14 mouse cellular contexts compared by ENCODE assay signal in the genomic region with DNA sequence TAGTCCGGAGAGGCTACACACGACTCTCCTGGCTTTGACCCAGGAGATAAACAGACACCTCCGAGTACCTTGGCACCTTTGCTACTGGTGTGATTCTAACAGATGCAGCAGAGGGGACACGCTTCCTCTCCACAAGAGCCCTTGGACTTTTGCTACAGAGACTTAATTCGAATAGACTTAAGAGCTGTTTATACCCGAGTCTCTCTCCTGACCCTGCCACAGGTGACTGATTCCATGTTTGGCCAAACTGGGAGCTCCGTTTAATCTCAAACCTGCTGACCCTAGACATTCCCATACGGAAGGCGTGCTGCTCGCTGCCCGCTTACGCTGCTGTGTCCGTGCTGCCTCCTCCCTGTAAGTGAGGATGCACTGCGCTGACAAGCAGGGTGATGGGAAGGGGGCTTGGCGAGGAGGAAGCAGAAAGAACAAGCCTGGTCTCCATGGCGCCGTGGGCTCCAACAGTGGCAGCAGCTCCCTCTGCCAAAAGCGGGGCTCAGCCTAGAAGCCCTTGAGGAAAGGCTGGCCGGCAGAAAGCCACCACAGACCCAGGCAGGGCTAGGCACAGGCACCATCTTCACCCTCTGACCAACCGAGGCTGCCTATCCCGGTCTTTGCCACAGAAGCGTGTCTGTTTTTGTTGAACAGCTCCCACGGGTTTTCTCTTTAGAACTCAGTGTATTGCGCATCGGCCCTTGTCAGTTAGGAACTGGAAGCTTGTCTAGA. TPM values are rescaled to one million over a fixed set of nuclear protein-coding genes. Genes with fewer than 3 reads are reported as not detected.
DNase-seq lines count a peak whose midpoint lies in the region; ATAC-seq lines count a peak whose summit lies in the region.
"Had no signal": no experiment of that assay in that cellular context is flagged by ENCODE, and none has a peak within 500 bp of the region (broad histone marks: within the 10 kb centered on the region; RNA-seq: fewer than 3 reads in every experiment).

No protein-coding gene starts in this region.

- DNase-seq in heart, embryonic 10.5 days (ENCODE audit: low spot score) = no peak
- DNase-seq in neural tube, embryonic 10.5 days (ENCODE audit: extremely low spot score, low spot score) = no peak
- peak; percentile 39 for DNase-seq in kidney, adult 9 months
- no peak for DNase-seq in frontal cortex, postnatal 25 days (ENCODE audit: low spot score in 2 of 2)
- no peak for DNase-seq in adrenal gland, postnatal 36 days
- DNase-seq: lung, postnatal 4 days; thymus, adult 18-20 months had no signal

- H3K4me2 ChIP-seq in heart, embryonic 13.5 days = no peak overlapping the region
- H3K4me2 ChIP-seq in neural tube, embryonic 14.5 days (ENCODE audit: low read depth, low read length) = no peak overlapping the region
- H3K4me2 ChIP-seq in neural tube, embryonic 15.5 days = no peak overlapping the region
- H3K4me2 ChIP-seq: embryonic facial prominence, embryonic 13.5 days had no signal

- no peak overlapping the region for H3K4me3 ChIP-seq in heart, embryonic 13.5 days
- H3K4me3 ChIP-seq in heart, embryonic 10.5 days = no peak overlapping the region
- H3K4me3 ChIP-seq in neural tube, embryonic 14.5 days (ENCODE audit: low read depth, low read length) = no peak overlapping the region
- no peak overlapping the region for H3K4me3 ChIP-seq in neural tube, embryonic 15.5 days (replicated peaks)
- H3K4me3 ChIP-seq: embryonic facial prominence, embryonic 13.5 days; myocyte had no signal

- H3K36me3 ChIP-seq in heart, embryonic 13.5 days = peaks cover 12% of the 10 kb centered on the region
- H3K36me3 ChIP-seq in heart, embryonic 10.5 days = peaks cover 12% of the 10 kb centered on the region
- peaks cover 30% of the 10 kb centered on the region for H3K36me3 ChIP-seq in neural tube, embryonic 14.5 days (ENCODE audit: control insufficient read depth, insufficient read depth, low read length)
- peaks cover 50% of the 10 kb centered on the region for H3K36me3 ChIP-seq in neural tube, embryonic 15.5 days

- 0 out of 2 replicates have a peak, but pooled peaks cover 8% of the 10 kb centered on the region for H3K4me1 ChIP-seq in heart, embryonic 13.5 days
- peaks cover 32% of the 10 kb centered on the region for H3K4me1 ChIP-seq in heart, embryonic 10.5 days
- no peaks in the 10 kb centered on the region for H3K4me1 ChIP-seq in neural tube, embryonic 14.5 days (ENCODE audit: control insufficient read depth, insufficient read depth, low read length)
- peaks cover 10% of the 10 kb centered on the region for H3K4me1 ChIP-seq in neural tube, embryonic 15.5 days

- no peaks in the 10 kb centered on the region for H3K9me3 ChIP-seq in heart, embryonic 13.5 days
- no peaks in the 10 kb centered on the region for H3K9me3 ChIP-seq in heart, embryonic 10.5 days
- H3K9me3 ChIP-seq in neural tube, embryonic 14.5 days (ENCODE audit: control insufficient read depth, low read length) = no peaks in the 10 kb centered on the region
- no peaks in the 10 kb centered on the region for H3K9me3 ChIP-seq in neural tube, embryonic 15.5 days (replicated peaks)
- H3K9me3 ChIP-seq: embryonic facial prominence, embryonic 13.5 days had no signal

- 57% methylated on average over 25 of the region's 25 CpGs for WGBS in heart, embryonic 13.5 days
- WGBS in heart, embryonic 10.5 days = 68% methylated on average over 25 of the region's 25 CpGs
- WGBS in neural tube, embryonic 14.5 days = 73% methylated on average over 25 of the region's 25 CpGs
- 70% methylated on average over 25 of the region's 25 CpGs for WGBS in neural tube, embryonic 15.5 days

- H3K27ac ChIP-seq in heart, embryonic 13.5 days (replicated peaks) = no peak overlapping the region
- H3K27ac ChIP-seq in heart, embryonic 10.5 days = no peak overlapping the region
- no peak overlapping the region for H3K27ac ChIP-seq in neural tube, embryonic 14.5 days (ENCODE audit: low read depth, low read length)
- H3K27ac ChIP-seq in neural tube, embryonic 15.5 days (replicated peaks) = peak overlapping the region; percentile 58
- H3K27ac ChIP-seq: embryonic facial prominence, embryonic 13.5 days; liver, embryonic 14.5 days had no signal

- peaks cover 15% of the 10 kb centered on the region for H3K27me3 ChIP-seq in heart, embryonic 13.5 days (replicated peaks)
- H3K27me3 ChIP-seq in heart, embryonic 10.5 days (ENCODE audit: insufficient read depth, poor library complexity, severe bottlenecking) = peaks cover 22% of the 10 kb centered on the region
- no peaks in the 10 kb centered on the region for H3K27me3 ChIP-seq in neural tube, embryonic 14.5 days (ENCODE audit: control insufficient read depth, insufficient read depth, low read length)
- H3K27me3 ChIP-seq in neural tube, embryonic 15.5 days (replicated peaks) = 0 out of 2 replicates have a peak, but pooled peaks cover 3% of the 10 kb centered on the region
- H3K27me3 ChIP-seq: embryonic facial prominence, embryonic 13.5 days had no signal

- ATAC-seq in heart, embryonic 13.5 days (ENCODE audit: extremely low read depth, insufficient number of reproducible peaks, low FRiP score, low TSS enrichment) = no peak
- peak; percentile 41; the same call in 1 of the 2 replicates for ATAC-seq in neural tube, embryonic 14.5 days (ENCODE audit: low read depth)
- 0 out of 2 replicates have a peak, but pooled peaks have one; percentile 61 for ATAC-seq in neural tube, embryonic 15.5 days (ENCODE audit: low FRiP score)
- ATAC-seq: CD4-positive, CD25-positive, alpha-beta regulatory T cell, adult 4 months had no signal

- H3K9ac ChIP-seq in heart, embryonic 13.5 days = peak overlapping the region; percentile 44; the same call in 1 of the 2 replicates
- H3K9ac ChIP-seq in neural tube, embryonic 14.5 days (replicated peaks; ENCODE audit: low read depth, low read length) = no peak overlapping the region
- no peak overlapping the region for H3K9ac ChIP-seq in neural tube, embryonic 15.5 days (replicated peaks)
- H3K9ac ChIP-seq: embryonic facial prominence, embryonic 13.5 days; liver, embryonic 14.5 days had no signal

RNA-seq across cellular contexts. Expression of a gene that starts 7.0 kb away (rescaled TPM):
- 0.09 and 0.14 TPM in 2 replicates for polyA plus RNA-seq in heart, embryonic 13.5 days (2015; fragmentation: Nextera tagmentation; extraction: Ambion mirVana)
- polyA plus RNA-seq in heart, embryonic 10.5 days (2016; fragmentation: Nextera tagmentation; extraction: Ambion mirVana) = 0.31 and 0.74 TPM in 2 replicates
- polyA plus RNA-seq in neural tube, embryonic 14.5 days (2014; fragmentation: Nextera tagmentation; extraction: Ambion mirVana) = 5.0 and 7.3 TPM in 2 replicates
- polyA plus RNA-seq in neural tube, embryonic 15.5 days (2015; fragmentation: Nextera tagmentation; extraction: Ambion mirVana) = 11.3 and 12.1 TPM in 2 replicates
- total RNA-seq in adrenal gland, postnatal 36 days (2021) = under 1 TPM in 1 of 2 experiments, not detected in 1; 0.10 TPM
- polyA plus RNA-seq: CD4-positive, CD25-positive, alpha-beta regulatory T cell, adult 4 months had no signal

RNA-seq across cellular contexts. Expression of a gene that starts 35.2 kb away (rescaled TPM):
- polyA plus RNA-seq in heart, embryonic 13.5 days (2015; fragmentation: Nextera tagmentation; extraction: Ambion mirVana) = 45.0 and 46.0 TPM in 2 replicates
- polyA plus RNA-seq in heart, embryonic 10.5 days (2016; fragmentation: Nextera tagmentation; extraction: Ambion mirVana) = 48.7 and 56.4 TPM in 2 replicates
- polyA plus RNA-seq in neural tube, embryonic 14.5 days (2014; fragmentation: Nextera tagmentation; extraction: Ambion mirVana) = 112 and 129 TPM in 2 replicates
- polyA plus RNA-seq in neural tube, embryonic 15.5 days (2015; fragmentation: Nextera tagmentation; extraction: Ambion mirVana) = 113 and 114 TPM in 2 replicates
- 10 to 100 TPM; 57.6 to 68.8 TPM for total RNA-seq in adrenal gland, postnatal 36 days (2021)
